ENCODE assay signal across 9 mouse cellular contexts in genomic region chr4:150775695-150776521, GRCm38 (mm10).
A peak's percentile ranks its signal among the peaks of the same experiment; 100 is the strongest.
DNase-seq lines count a peak whose midpoint lies in the region; TF ChIP-seq lines count a peak whose summit lies in the region.
"Had no signal": no experiment of that assay in that cellular context is flagged by ENCODE, and none has a peak within 500 bp of the region (broad histone marks: within the 10 kb centered on the region; RNA-seq: fewer than 3 reads in every experiment).

No protein-coding gene starts in this region.

- H3K27me3 ChIP-seq in myocyte (ENCODE audit: control insufficient read depth, insufficient read depth, insufficient read length) = no peaks in the 10 kb centered on the region
- H3K27me3 ChIP-seq: forebrain, embryonic 15.5 days had no signal

- TF ChIP-seq POLR2A in myocyte (IDR thresholded peaks at IDR 0.05; ENCODE audit: insufficient read length, low read depth) = no peak

- no peaks in the 10 kb centered on the region for H3K36me3 ChIP-seq in myocyte (ENCODE audit: control insufficient read depth, insufficient read depth)
- H3K36me3 ChIP-seq: forebrain, embryonic 15.5 days had no signal

- H3ac ChIP-seq in myocyte (ENCODE audit: control insufficient read depth, insufficient read length) = no peak overlapping the region

- peak overlapping the region; percentile 69 for H3K4me2 ChIP-seq in myocyte (ENCODE audit: low read depth)
- H3K4me2 ChIP-seq: forebrain, embryonic 15.5 days had no signal

- peak in 1 of 2 experiments; percentile 24 for DNase-seq in layer of hippocampus, adult 2 months (ENCODE audit: low spot score in 2 of 2)
- DNase-seq in layer of hippocampus, adult 8-10 months (ENCODE audit: low spot score in 2 of 2) = no peak
- DNase-seq in adrenal gland, postnatal 25 days = peak; percentile 62
- peak; percentile 39 for DNase-seq in kidney, adult 11 months
- DNase-seq in retina, embryonic 14.5 days (ENCODE audit: low spot score) = no peak
- no peak for DNase-seq in layer of hippocampus, postnatal 14 days (ENCODE audit: low spot score in 2 of 2)
- DNase-seq in thymus, postnatal 14 days = no peak

- TF ChIP-seq CTCF in layer of hippocampus, adult 2 months (conservative IDR thresholded peaks at IDR 0.05) = no peak

- no peaks in the 10 kb centered on the region for H3K79me2 ChIP-seq in myocyte (ENCODE audit: control insufficient read depth, insufficient read depth)

- no peak overlapping the region for H3K4me3 ChIP-seq in layer of hippocampus, adult 2 months
- H3K4me3 ChIP-seq in myocyte = no peak overlapping the region
- H3K4me3 ChIP-seq: forebrain, embryonic 15.5 days had no signal

- peak overlapping the region; percentile 2; the same call in 1 of the 2 replicates for H3K27ac ChIP-seq in layer of hippocampus, adult 2 months
- H3K27ac ChIP-seq: forebrain, embryonic 15.5 days had no signal

TF ChIP-seq in myocyte, 11 proteins besides CTCF, POLR2A, EP300 and RAD21:
- peak in 1 of 3 experiments; percentile 10 for TF ChIP-seq MYOG (IDR thresholded peaks at IDR 0.05; ENCODE audit: control insufficient read depth in 1 of 3, insufficient read depth in 1 of 3, insufficient read length in 2 of 3, low read depth in 2 of 3)
- TF ChIP-seq MAX (IDR thresholded peaks at IDR 0.05; ENCODE audit: low read depth) = no peak

Comparison
In these comparisons a context has a peak if more than half of its experiments do, and no peak if none do; other contexts are left out.
1. DNase-seq: peak in adrenal gland, postnatal 25 days (single experiment) and kidney, adult 11 months (single experiment); none in layer of hippocampus, adult 8-10 months (0 of 2), retina, embryonic 14.5 days (single experiment), layer of hippocampus, postnatal 14 days (0 of 2) and thymus, postnatal 14 days (single experiment).